Mouse (Mus musculus) liver, embryonic 13.5 days (tissue): ENCODE data around the gene Mafg. TPM values are rescaled to one million over a fixed set of nuclear protein-coding genes. Genes with fewer than 3 reads are reported as not detected.
A peak's percentile ranks its signal among the peaks of the same experiment; 100 is the strongest.
"Not testable (repeated sequence)": the region's sequence is repeated elsewhere in the genome, so short reads cannot be mapped to it uniquely, and the experiment has no call there.

ENCODE experiments used
- ATAC-seq: fragments of 200-750 bp; cut with Nextera tagmentation; 2 replicates; pipeline ENCODE4 v1.8.0; 2017; ENCODE audit warnings: low read depth, mild to moderate bottlenecking, moderate number of reproducible peaks, moderate library complexity
- DNase-seq: peaks from one replicate; pipeline ENCODE4 v3.0.0; 2022
- H3K27ac ChIP-seq: fragments of 300-500 bp; sonication (generic); 2 replicates; pipeline ENCODE4 v1.5.1; 2015; ENCODE audit warnings: moderate library complexity, mild to moderate bottlenecking, inconsistent platforms
- H3K27me3 ChIP-seq: fragments of 300-500 bp; sonication (generic); 2 replicates; pipeline ENCODE4 v1.6.1; 2015; ENCODE audit warnings: mild to moderate bottlenecking, inconsistent platforms
- H3K36me3 ChIP-seq: fragments of 300-500 bp; sonication (generic); 2 replicates; pipeline ENCODE4 v1.6.1; 2015; ENCODE audit warnings: mild to moderate bottlenecking, inconsistent platforms
- H3K4me1 ChIP-seq: fragments of 300-500 bp; sonication (generic); replicated peaks from 2 replicates; pipeline ENCODE4 v1.6.1; 2015; ENCODE audit warnings: inconsistent platforms
- H3K4me2 ChIP-seq: fragments of 300-500 bp; sonication (generic); 2 replicates; pipeline ENCODE4 v1.6.1; 2015; ENCODE audit warnings: inconsistent platforms, mild to moderate bottlenecking, moderate library complexity
- H3K4me3 ChIP-seq: fragments of 300-500 bp; sonication (generic); replicated peaks from 2 replicates; pipeline ENCODE4 v1.5.1; 2015; ENCODE audit warnings: mild to moderate bottlenecking, inconsistent platforms
- H3K9ac ChIP-seq: fragments of 300-500 bp; sonication (generic); 2 replicates; pipeline ENCODE4 v1.6.1; 2015; ENCODE audit warnings: mild to moderate bottlenecking, inconsistent platforms
- H3K9me3 ChIP-seq: fragments of 300-500 bp; sonication (generic); replicated peaks from 2 replicates; pipeline ENCODE4 v1.6.1; 2016; ENCODE audit warnings: inconsistent platforms
- WGBS: fragments of 180-500 bp; shearing (Covaris S2); methylation state at CpG from one replicate; pipeline ENCODE4 v1.1.7; 2015; ENCODE audit not compliant: insufficient replicate concordance; 5-methylcytosine and 5-hydroxymethylcytosine counted together
- polyA plus RNA-seq: library from polyadenylated mRNA; unstranded; fragments of >200 nt; fragmentation: Nextera tagmentation; extraction: Ambion mirVana; gene quantifications from 2 replicates; pipeline ENCODE4 v1.2.1, GENCODE M21; 2015

Mafg gene
- polyA plus RNA-seq, 1 experiment from 2014 or later: 40.0 TPM

DNA sequence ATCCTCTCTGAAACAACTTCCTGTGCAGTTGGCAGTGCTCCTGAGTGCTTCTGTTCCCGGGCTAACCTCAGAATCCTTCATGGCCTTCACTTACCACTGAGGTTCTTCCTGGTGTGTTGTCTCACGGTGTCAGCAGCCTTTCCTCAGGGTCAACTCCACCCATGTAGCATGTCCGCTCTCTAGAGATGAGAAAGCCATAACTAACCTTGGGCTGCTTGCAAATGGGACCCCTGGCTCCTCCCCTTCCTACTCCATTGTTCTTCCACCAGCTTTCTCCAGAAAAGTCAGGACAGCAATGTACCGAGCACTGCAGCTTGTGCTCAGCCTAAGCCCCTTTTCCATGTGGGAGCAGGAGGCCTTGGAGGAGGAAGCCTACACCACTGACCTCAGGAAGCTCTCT, 26.6 kb downstream of the Mafg start:
- peaks cover 74% of the 10 kb centered on the region for H3K36me3 ChIP-seq
- no peak overlapping the region for H3K4me2 ChIP-seq
- no peak overlapping the region for H3K9ac ChIP-seq
- H3K9me3 ChIP-seq: no peaks in the 10 kb centered on the region
- ATAC-seq (no peak), DNase-seq (no peak)
- 76% methylated on average over 4 of the region's 4 CpGs for WGBS
- H3K27me3 ChIP-seq: peaks cover 18% of the 10 kb centered on the region
- H3K4me3 ChIP-seq: no peak overlapping the region
- peaks cover 63% of the 10 kb centered on the region for H3K4me1 ChIP-seq
- no peak overlapping the region for H3K27ac ChIP-seq

DNA sequence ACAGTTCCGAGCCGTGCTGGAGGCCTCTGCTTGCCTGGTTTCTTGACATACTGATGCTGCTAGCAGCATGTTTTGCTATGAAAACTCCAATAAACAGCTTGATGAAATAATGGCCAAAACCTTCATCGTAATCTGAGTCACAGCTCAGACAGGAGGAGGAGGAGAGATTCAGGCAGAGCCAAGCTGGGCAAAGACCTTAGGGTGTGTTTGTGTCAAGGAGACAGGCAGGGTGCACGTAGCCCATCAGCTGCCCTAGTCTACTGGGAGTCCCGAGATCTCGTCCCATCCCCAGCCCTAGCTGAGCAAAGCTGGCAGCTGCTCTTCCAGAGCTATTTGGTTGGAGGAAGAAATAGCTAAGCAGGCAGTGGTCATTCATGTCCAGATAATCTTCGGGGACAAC, 27.7 kb downstream of the Mafg start:
- H3K27ac ChIP-seq: no peak overlapping the region; the same call in 1 of the 2 replicates
- no peak for DNase-seq
- peaks cover 70% of the 10 kb centered on the region for H3K4me1 ChIP-seq
- H3K4me3 ChIP-seq: no peak overlapping the region
- 80% methylated on average over 7 of the region's 7 CpGs for WGBS
- no peak overlapping the region for H3K9ac ChIP-seq
- peaks cover 70% of the 10 kb centered on the region for H3K36me3 ChIP-seq
- no peak for ATAC-seq
- H3K9me3 ChIP-seq: no peaks in the 10 kb centered on the region
- H3K27me3 ChIP-seq: peaks cover 18% of the 10 kb centered on the region
- H3K4me2 ChIP-seq: no peak overlapping the region

DNA sequence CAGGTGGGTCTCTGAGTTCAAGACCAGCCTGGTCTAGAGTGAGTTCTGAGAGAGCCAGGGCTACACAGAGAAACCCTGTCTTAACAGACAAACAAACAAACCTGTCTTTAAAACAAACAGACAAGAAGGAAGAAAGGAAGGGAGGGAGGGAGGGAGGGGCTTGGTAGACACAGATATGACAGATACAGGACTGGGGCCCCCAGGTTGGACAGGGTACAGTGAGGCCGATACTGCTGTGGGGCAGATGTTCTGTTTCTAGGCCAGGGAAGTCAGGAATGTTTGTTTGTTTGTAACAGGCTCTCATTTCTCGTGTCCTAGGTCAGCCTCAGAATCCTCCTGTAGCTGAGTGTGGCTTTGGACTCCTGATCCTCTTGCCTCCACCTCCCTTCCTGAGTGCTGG, 29.9 kb downstream of the Mafg start:
- Histone ChIP-seq H3K27me3 (peaks cover 10% of the 10 kb centered on the region), H3K9ac (peak overlapping the region; percentile 49), H3K4me3 (peak overlapping the region; percentile 12), H3K27ac (peak overlapping the region; percentile 64), H3K4me2 (peak overlapping the region; percentile 56), H3K9me3 (no peaks in the 10 kb centered on the region), H3K36me3 (peaks cover 63% of the 10 kb centered on the region), H3K4me1 (peaks cover 78% of the 10 kb centered on the region)
- 32% methylated on average over 2 of the region's 2 CpGs for WGBS
- DNase-seq: no peak
- ATAC-seq: peak; percentile 81

DNA sequence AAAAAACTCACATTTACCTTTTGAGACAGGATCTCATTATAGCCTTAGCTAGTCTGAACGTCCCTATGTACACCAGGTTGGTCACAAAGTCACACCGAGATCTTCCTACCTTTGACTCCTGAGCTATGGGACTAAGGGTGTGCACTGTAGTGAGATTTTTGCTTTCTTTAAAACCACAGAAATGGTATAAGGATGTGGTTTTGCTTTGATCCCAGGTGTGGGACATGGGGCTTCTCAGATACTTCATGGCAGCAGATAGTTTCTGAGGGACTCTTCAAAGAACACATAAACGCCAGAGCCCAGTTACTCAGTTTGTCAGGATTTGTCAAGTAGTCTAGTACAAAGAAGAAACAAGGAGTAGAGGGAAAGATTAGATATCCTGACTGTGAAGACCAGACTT, 32.7 kb downstream of the Mafg start:
- Histone ChIP-seq H3K27ac (no peak overlapping the region), H3K36me3 (peaks cover 66% of the 10 kb centered on the region)
- WGBS: 81% methylated on average over 3 of the region's 3 CpGs

DNA sequence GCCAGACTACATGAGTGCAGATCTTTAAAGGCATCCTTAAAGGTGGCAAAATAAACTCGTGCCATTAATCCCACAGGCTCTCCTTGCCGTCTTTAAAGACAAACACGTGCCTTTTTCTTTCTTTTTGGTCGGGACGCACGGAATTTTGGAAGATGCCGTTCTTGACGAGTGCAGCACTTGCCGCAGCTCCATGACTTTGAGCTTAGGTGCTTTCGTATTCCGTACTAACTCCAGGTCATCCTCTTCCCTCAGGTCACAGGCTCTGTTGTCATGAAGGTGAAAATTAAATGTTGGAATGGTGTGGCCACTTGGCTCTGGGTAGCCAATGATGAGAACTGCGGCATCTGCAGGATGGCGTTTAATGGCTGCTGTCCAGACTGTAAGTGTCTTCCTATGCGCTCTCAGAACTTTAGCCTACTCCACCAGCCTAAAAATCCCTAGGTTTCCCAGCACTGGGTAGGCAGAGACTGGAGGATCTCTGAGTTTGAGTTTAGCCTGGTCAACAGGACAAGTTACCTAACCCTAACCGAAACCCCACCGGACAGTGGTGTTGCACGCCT, 34.3 kb downstream of the Mafg start:
- H3K27ac ChIP-seq: peak overlapping the region; percentile 95
- H3K27me3 ChIP-seq: no peaks in the 10 kb centered on the region
- H3K4me2 ChIP-seq: peak overlapping the region; percentile 98
- no peak for ATAC-seq
- 43% methylated on average over 17 of the region's 17 CpGs for WGBS
- H3K36me3 ChIP-seq: peaks cover 66% of the 10 kb centered on the region
- H3K4me3 ChIP-seq: peak overlapping the region; percentile 99
- peak overlapping the region; percentile 99 for H3K9ac ChIP-seq
- H3K4me1 ChIP-seq: peaks cover 85% of the 10 kb centered on the region
- H3K9me3 ChIP-seq: no peaks in the 10 kb centered on the region
- DNase-seq: no peak

More for the DNA sequence above, 32.7 kb downstream of the Mafg start:
- Histone ChIP-seq H3K9ac (peak overlapping the region; percentile 99; the same call in 1 of the 2 replicates), H3K27me3 (no peaks in the 10 kb centered on the region), H3K4me2 (0 out of 2 replicates have a peak overlapping the region, but pooled peaks have one; percentile 12), H3K4me3 (no peak overlapping the region), H3K9me3 (no peaks in the 10 kb centered on the region), H3K4me1 (peaks cover 79% of the 10 kb centered on the region)
- DNase-seq (no peak), ATAC-seq (no peak)

DNA sequence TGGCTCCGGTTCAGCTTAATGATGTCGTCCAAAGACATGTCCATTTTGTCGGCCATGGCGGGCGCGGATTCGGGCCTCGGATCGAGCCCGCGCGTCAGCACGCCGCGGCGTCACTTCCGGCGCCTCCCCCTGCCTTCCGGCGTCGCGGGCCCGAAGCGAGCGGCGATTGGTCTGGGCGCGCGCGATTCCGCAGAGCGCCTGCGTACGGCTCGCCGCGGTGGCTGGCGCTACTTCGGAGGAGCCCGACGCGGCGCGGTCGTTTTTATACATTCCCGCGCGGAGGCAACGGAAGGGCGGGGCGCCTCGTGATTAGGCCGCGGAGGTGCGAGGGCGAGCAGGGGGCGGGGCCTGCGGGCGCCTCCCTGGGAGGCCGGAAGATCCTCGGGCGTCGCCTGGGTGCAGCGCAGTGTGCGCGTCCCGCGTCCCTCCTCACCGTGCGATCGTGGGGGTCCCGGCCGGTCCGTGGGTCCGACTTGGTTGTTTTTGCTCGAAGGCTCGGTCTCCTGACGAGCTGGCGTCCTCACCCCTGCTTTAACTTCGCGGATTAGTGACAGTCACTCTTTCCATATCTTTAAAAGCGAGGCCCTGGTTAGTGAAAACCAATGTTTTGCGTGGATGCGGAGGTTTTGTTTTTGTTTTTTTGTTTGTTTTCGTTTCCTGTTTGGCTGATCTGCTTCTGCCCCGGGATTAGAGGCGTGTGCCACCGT, 35.0 kb downstream of the Mafg start, which contains the start of the genes Alyref and Anapc11:
Alyref (minus strand) TSS at position 83 of the 707 bp plus-strand sequence.
Anapc11 (plus strand) TSS at position 139 of the 707 bp plus-strand sequence.
- Histone ChIP-seq H3K9ac (peak within 1 kb of the TSS; percentile 99), H3K27ac (peak within 1 kb of the TSS; percentile 95), H3K36me3 (peaks cover 68% of the 10 kb centered on the region), H3K4me3 (peak within 1 kb of the TSS; percentile 99), H3K9me3 (no peaks in the 10 kb centered on the region), H3K4me2 (peak within 1 kb of the TSS; percentile 98), H3K27me3 (no peaks in the 10 kb centered on the region), H3K4me1 (peaks cover 84% of the 10 kb centered on the region)
- WGBS: under 1% methylated on average over 88 of the region's 88 CpGs
- DNase-seq (peak; percentile 92), ATAC-seq (peak; percentile 97)

DNA sequence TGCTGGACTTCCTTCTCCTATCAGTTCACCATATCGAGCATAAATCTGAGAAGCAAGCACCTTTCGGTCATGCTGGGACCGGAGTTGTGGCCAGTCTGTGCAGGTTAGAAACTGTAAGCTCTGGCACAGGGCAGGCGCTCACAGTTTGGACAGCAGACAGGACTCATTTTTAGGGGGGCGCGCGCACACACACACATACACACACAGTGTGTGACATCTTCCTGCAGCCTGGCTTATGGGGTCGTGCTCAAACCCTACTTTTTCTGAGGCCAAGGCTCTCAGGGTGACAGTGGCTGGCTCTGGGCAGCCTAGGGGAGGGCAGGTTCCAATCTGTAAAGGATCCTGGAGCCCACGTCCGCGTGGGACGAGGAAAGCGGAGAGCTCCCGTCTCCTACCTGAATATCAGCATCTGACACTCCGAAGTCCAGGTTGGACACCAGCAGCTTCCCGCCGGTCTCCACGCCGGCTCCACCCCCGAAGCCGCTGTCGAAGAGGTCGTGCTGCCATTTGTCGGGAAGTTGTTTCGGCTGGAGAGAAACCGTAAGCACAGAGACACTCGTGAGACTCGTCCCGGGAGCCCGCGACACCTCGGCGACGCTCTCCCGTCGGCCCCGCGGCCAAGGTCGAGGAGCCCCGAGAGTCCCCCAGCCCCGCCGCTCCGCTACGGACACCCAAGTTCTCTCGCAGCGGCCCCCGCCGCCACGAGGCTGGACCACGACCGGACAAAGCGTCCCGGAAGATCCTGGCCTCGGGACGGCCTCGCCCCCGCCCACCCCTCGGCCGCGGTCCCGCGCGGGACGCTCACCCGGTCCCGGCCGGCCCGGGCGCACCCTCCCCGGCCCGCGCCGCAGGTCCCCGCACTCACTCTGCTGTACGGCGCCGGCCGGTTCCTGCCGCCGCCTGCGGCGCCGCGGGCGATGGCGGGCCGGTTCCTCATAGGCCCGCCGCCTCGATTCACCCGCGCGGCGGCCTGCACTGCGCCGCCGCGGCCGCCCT, 35.9 kb downstream of the Mafg start:
- H3K27ac ChIP-seq: peak overlapping the region; percentile 95
- WGBS: 2% methylated on average over 88 of the region's 99 CpGs
- no peaks in the 10 kb centered on the region for H3K9me3 ChIP-seq
- H3K4me2 ChIP-seq: peak overlapping the region; percentile 98
- peaks cover 68% of the 10 kb centered on the region for H3K36me3 ChIP-seq
- no peak for DNase-seq
- peak overlapping the region; percentile 99 for H3K9ac ChIP-seq
- H3K27me3 ChIP-seq: no peaks in the 10 kb centered on the region
- peak overlapping the region; percentile 99 for H3K4me3 ChIP-seq
- ATAC-seq: peak; percentile 38
- peaks cover 78% of the 10 kb centered on the region for H3K4me1 ChIP-seq

DNA sequence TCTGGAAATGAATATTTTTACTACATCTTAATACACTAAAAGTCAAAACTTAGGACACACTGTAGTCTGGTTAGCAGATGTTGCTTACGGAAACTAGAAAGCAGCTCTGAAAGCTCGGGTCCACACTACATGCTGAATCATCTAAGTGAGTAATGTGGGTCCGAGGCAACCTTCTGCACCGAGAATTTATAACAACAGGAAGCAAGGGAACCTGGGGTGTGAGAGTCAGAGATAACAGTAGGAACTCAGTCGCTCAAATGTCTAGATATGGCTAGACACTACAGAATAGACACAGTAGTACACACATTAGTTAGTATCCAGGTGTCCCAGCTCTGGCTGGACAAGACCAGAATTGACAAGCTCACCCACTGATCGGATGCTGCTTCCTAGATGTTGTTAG, 44.9 kb downstream of the Mafg start:
- Histone ChIP-seq H3K36me3 (peaks cover 97% of the 10 kb centered on the region), H3K4me2 (no peak overlapping the region), H3K9me3 (no peaks in the 10 kb centered on the region), H3K4me1 (peaks cover 23% of the 10 kb centered on the region), H3K9ac (peak overlapping the region; percentile 40), H3K27ac (peak overlapping the region; percentile 61), H3K4me3 (no peak overlapping the region), H3K27me3 (no peaks in the 10 kb centered on the region)
- WGBS: 23% methylated on average over 6 of the region's 6 CpGs
- ATAC-seq: peak; percentile 60
- DNase-seq: no peak

DNA sequence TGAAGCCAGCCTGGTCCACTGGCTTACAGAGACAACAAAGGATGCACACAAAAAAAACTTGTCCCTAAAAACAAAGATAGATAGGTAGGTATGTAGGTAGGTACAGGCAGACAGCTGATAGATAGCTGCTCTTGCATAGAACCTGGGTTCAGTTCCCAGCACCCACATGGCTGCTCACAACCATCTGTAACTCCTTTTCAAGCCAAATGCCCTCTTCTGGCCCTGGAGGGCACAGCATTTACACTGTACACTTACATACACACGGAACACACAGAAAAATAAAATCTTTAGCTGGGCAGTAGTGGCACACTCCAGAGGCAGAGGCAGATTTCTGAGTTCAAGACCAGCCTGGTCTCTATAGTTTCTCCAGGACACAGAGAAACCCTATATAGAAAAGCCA, 49.5 kb downstream of the Mafg start:
- H3K27me3 ChIP-seq: no peaks in the 10 kb centered on the region
- H3K9me3 ChIP-seq: no peaks in the 10 kb centered on the region
- H3K9ac ChIP-seq: no peak overlapping the region
- no peak overlapping the region for H3K4me3 ChIP-seq
- peaks cover 67% of the 10 kb centered on the region for H3K36me3 ChIP-seq
- DNase-seq: no peak
- H3K4me1 ChIP-seq: peaks cover 36% of the 10 kb centered on the region
- no peak overlapping the region for H3K4me2 ChIP-seq
- no peak overlapping the region for H3K27ac ChIP-seq
- 91% methylated on average over 1 of the region's 1 CpGs for WGBS
- ATAC-seq: no peak

DNA sequence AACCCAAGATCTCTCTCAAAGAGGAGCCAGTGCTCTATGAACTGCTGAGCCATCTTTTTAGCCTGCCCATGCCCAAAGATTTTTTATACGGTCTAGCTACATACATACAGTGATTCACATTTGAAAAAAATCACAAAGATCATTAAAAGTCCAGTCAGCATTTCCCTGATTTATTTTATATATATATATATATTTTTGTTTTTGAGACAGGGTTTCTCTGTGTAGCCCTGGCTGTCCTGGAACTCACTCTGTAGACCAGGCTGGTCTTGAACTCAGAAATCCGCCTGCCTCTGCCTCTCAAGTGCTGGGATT, 50.5 kb downstream of the Mafg start:
- H3K36me3 ChIP-seq: peaks cover 67% of the 10 kb centered on the region

More for the DNA sequence above, 50.5 kb downstream of the Mafg start:
- H3K9ac ChIP-seq, H3K27ac ChIP-seq, H3K4me2 ChIP-seq, ATAC-seq, H3K27me3 ChIP-seq, DNase-seq, H3K9me3 ChIP-seq, H3K4me3 ChIP-seq: not testable (repeated sequence)
- peaks cover 39% of the 10 kb centered on the region for H3K4me1 ChIP-seq
- WGBS: 73% methylated on average over 2 of the region's 2 CpGs
